Mouse (Mus musculus) embryonic fibroblast, embryonic 13.5 days (primary cell): Measurements from ENCODE around the gene Grik2. TPM values are rescaled to one million over a fixed set of nuclear protein-coding genes. Genes with fewer than 3 reads are reported as not detected.

Experiments used
- H3K27ac ChIP-seq: 2 replicates; pipeline ENCODE4 v1.5.1; 2012; ENCODE audit warnings: low read length, control low read depth, inconsistent platforms; ENCODE audit not compliant: insufficient read depth
- H3K4me1 ChIP-seq: 2 replicates; pipeline ENCODE4 v1.6.1; 2011; ENCODE audit warnings: low read length; ENCODE audit not compliant: control insufficient read depth, insufficient read depth
- H3K4me3 ChIP-seq: 2 replicates; pipeline ENCODE4 v1.5.1; 2011; ENCODE audit warnings: mild to moderate bottlenecking, control low read depth, low read length; ENCODE audit not compliant: insufficient read depth
- CTCF ChIP-seq: IDR thresholded peaks from 2 replicates; pipeline ENCODE4 v1.5.1; 2011; ENCODE audit warnings: mild to moderate bottlenecking, control low read depth, low read length, moderate library complexity, borderline replicate concordance; ENCODE audit not compliant: insufficient read depth
- POLR2A ChIP-seq: IDR thresholded peaks from 2 replicates; pipeline ENCODE4 v1.6.1; 2011; ENCODE audit warnings: low read depth, mild to moderate bottlenecking, control low read depth, low read length, moderate library complexity
- polyA plus RNA-seq: library from polyadenylated mRNA; stranded (reverse); fragments of >200 nt; gene quantifications from 2 replicates; pipeline ENCODE4 v1.2.4, GENCODE M21; 2011; ENCODE audit warnings: low read depth; ENCODE audit not compliant: missing spikeins, insufficient read length

Grik2 gene
- polyA plus RNA-seq, 1 experiment = not detected

- no peak for TF ChIP-seq CTCF
- no peak for TF ChIP-seq POLR2A
Observed at GRCm38 (mm10) chr10:49704446-49704845, 84.1 kb downstream of the Grik2 start.

GRCm38 (mm10) chr10:49652320-49652719 is 136.2 kb downstream of the Grik2 start:
- no peak overlapping the region for H3K27ac ChIP-seq
- no peak overlapping the region for H3K4me3 ChIP-seq
- no peaks in the 10 kb centered on the region for H3K4me1 ChIP-seq
- TF ChIP-seq CTCF = no peak
- no peak for TF ChIP-seq POLR2A

More at GRCm38 (mm10) chr10:49704446-49704845, 84.1 kb downstream of the Grik2 start:
- H3K4me1 ChIP-seq = no peaks in the 10 kb centered on the region
- no peak overlapping the region for H3K4me3 ChIP-seq
- no peak overlapping the region for H3K27ac ChIP-seq

GRCm38 (mm10) chr10:49647116-49647515 is 141.4 kb downstream of the Grik2 start:
- H3K4me1 ChIP-seq = no peaks in the 10 kb centered on the region
- H3K4me3 ChIP-seq = no peak overlapping the region
- TF ChIP-seq CTCF = no peak
- TF ChIP-seq POLR2A = no peak
- H3K27ac ChIP-seq = no peak overlapping the region

- H3K27ac ChIP-seq = no peak overlapping the region
- TF ChIP-seq POLR2A = no peak
- no peak for TF ChIP-seq CTCF
- H3K4me3 ChIP-seq = no peak overlapping the region
- no peaks in the 10 kb centered on the region for H3K4me1 ChIP-seq
Observed at GRCm38 (mm10) chr10:49639901-49640300, 148.7 kb downstream of the Grik2 start.

GRCm38 (mm10) chr10:49623951-49624350 is 164.6 kb downstream of the Grik2 start:
- Histone ChIP-seq H3K4me1 (no peaks in the 10 kb centered on the region), H3K27ac (no peak overlapping the region), H3K4me3 (no peak overlapping the region)
- TF ChIP-seq CTCF (no peak), POLR2A (no peak)

GRCm38 (mm10) chr10:49597652-49598051 is 190.9 kb downstream of the Grik2 start:
- no peaks in the 10 kb centered on the region for H3K4me1 ChIP-seq
- TF ChIP-seq POLR2A = no peak
- no peak for TF ChIP-seq CTCF

GRCm38 (mm10) chr10:49573514-49573913 is 215.1 kb downstream of the Grik2 start:
- no peaks in the 10 kb centered on the region for H3K4me1 ChIP-seq
- no peak for TF ChIP-seq CTCF
- no peak for TF ChIP-seq POLR2A
- H3K4me3 ChIP-seq = no peak overlapping the region
- H3K27ac ChIP-seq = no peak overlapping the region

More at GRCm38 (mm10) chr10:49597652-49598051, 190.9 kb downstream of the Grik2 start:
- Histone ChIP-seq H3K4me3 (no peak overlapping the region), H3K27ac (no peak overlapping the region)

GRCm38 (mm10) chr10:49559872-49560407 is 228.6 kb downstream of the Grik2 start:
- no peaks in the 10 kb centered on the region for H3K4me1 ChIP-seq
- no peak overlapping the region for H3K4me3 ChIP-seq
- TF ChIP-seq CTCF = no peak
- TF ChIP-seq POLR2A = no peak
- H3K27ac ChIP-seq = no peak overlapping the region

- H3K27ac ChIP-seq = no peak overlapping the region
- TF ChIP-seq POLR2A (no peak), CTCF (no peak)
- H3K4me1 ChIP-seq = no peaks in the 10 kb centered on the region
- no peak overlapping the region for H3K4me3 ChIP-seq
Observed at GRCm38 (mm10) chr10:49542249-49542648, 246.3 kb downstream of the Grik2 start.

- Histone ChIP-seq H3K4me1 (no peaks in the 10 kb centered on the region), H3K27ac (no peak overlapping the region), H3K4me3 (no peak overlapping the region)
- TF ChIP-seq POLR2A (no peak), CTCF (no peak)
Observed at GRCm38 (mm10) chr10:49519752-49520151, 268.8 kb downstream of the Grik2 start.

- Histone ChIP-seq H3K27ac (no peak overlapping the region), H3K4me1 (no peaks in the 10 kb centered on the region), H3K4me3 (no peak overlapping the region)
- TF ChIP-seq CTCF = no peak
- TF ChIP-seq POLR2A = no peak
Observed at GRCm38 (mm10) chr10:49500628-49501027, 287.9 kb downstream of the Grik2 start.

- Histone ChIP-seq H3K4me1 (no peaks in the 10 kb centered on the region), H3K4me3 (no peak overlapping the region), H3K27ac (no peak overlapping the region)
- TF ChIP-seq POLR2A = no peak
- no peak for TF ChIP-seq CTCF
Observed at GRCm38 (mm10) chr10:49497302-49497701, 291.3 kb downstream of the Grik2 start.
